Mouse (Mus musculus): ENCODE results near the gene Btbd19.

The Btbd19 gene

DNA sequence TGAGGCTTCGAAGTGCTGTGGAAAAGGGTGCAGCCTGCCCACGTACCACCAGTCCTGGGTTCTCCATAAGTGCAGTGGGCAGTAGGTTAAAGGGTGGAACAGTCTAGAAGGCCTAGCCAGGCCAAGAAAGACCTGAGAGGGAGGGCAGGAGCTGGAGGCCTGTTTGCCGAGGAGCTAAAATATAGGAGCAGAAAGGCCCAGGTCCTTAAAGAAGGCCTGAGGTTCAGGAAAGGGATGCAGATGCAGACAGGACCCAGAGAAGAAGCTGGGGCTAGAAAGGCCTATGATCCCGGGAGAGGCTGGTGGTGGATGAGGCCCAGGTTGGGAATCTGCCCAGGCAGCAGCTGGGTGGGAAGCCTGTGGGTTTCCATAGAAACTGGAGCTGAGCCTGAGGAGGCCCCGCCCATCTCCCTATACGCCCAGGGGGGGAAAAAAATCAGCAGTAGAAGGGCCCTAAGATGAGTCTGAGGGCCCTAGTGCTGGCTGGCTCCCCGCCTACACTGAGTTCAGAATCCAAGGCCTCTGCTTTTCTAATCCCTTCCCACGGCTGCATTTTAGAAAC is at the start of gene Btbd19:
Gene Btbd19, minus strand, starts transcription at position 378 of the 562 bp plus-strand sequence.
- DNase-seq (ENCODE audit: low spot score in 2 of 2): peak; percentile 87 to 88

DNA sequence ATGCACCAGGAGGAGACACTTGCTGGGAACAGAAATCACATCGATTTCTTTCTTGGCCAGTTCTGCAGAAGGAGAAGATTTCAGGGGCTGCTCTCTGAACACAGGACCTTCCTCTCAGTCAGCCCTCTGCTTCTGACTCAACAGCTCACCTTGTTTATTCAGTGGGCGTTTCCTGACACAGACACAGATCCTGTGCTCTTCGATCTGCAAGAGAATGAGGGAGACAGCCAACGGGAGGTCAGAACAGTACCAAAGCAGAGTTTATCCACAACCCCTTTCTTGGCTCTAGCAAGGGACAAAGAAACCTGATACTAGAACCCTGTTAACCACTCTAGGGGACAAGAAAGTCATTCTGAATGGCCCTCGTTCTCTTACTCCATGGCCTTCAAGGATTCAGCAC is 44.4 kb upstream of the Btbd19 start:
- no peak for DNase-seq (ENCODE audit: low spot score in 2 of 2)

DNA sequence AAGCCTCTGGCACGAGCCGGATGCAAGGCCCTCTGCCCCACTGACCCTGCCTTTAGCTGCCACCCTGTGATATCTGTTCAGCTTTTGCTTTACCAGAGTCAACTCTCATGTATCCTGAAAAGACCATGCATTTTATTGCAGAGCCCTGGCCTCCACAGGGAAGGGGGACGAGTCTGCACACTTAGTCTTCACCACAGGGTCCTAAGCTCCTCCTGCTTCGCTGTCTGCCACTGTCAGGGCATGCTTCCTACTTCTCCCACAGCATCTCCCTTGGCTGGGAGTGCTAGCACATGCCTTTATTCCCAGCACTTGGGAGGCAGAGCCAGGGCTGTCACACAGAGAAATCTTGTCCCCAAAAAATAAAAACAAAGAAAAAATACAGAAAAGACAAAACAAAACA is 35.7 kb upstream of the Btbd19 start:
- no peak for DNase-seq (ENCODE audit: low spot score in 2 of 2)

DNA sequence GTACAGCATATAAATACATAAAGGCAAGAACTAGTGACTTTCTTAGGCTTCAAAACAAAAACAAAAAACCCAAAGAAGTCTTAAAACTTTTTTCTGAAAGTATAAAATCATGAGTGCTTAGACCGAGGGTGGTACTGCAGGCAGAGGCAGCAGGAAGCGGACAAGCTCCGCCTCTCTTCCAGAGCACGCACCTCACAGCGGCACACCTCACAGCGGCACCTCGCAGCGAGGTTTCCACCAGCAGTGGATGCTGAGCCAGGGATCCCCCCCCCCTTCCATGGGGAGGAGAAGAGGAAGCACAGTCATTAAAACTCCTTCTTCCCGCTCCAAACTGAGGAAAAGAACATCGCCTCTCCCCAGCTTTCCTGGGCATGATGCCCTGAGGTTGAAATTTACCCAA is 34.1 kb upstream of the Btbd19 start:
- no peak for DNase-seq (ENCODE audit: low spot score in 2 of 2)

DNA sequence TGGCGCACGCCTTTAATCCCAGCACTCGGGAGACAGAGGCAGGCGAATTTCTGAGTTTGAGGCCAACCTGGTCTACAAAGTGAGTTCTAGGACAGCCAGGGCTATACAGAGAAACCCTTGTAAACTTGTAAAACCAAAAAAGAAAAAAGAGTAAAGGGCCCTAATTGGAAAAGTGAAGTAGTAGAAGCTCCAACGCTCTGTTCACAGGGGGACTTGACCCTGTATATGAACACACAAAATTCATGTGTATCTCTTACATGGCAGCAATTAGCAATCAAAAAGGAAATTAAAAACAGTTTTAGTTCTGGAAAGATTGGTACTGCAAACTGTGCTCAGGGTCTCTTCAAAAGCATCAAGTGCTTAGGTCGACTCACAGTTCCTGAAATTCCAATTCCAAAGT is 30.8 kb upstream of the Btbd19 start:
- DNase-seq (ENCODE audit: low spot score in 2 of 2): no peak

DNA sequence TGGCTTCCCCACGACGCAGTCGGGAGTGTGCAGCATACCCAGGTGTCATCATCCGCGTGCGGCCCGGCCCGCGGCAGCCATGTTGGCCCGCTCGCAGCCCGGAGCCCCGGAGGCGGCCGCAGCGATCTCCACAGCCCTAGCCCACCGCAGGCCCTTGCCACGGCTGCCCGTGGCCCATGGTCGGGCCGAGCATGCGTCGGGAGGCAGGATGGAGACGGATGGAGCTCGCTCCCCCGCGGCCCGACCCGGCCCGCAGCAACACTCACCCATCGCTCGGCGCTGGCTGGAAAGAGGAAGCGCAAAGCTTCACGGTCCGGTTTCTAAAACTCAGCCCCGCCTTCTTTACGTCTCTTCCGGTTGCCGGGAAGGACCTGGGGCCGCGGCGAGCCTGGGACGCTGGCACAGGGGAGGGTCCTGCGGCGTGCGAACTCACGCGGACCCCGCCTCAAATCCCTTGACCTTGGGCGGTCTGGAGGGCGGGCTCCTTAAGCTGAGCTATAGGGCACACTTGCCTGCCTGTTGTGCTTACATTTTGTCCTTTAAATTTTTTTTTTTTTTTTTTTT is 30.3 kb upstream of the Btbd19 start, which contains the start of gene Rps8:
Gene Rps8, minus strand, starts transcription at position 452 of the 564 bp plus-strand sequence.
- peak; percentile 89 to 92 for DNase-seq (ENCODE audit: low spot score in 2 of 2)

DNA sequence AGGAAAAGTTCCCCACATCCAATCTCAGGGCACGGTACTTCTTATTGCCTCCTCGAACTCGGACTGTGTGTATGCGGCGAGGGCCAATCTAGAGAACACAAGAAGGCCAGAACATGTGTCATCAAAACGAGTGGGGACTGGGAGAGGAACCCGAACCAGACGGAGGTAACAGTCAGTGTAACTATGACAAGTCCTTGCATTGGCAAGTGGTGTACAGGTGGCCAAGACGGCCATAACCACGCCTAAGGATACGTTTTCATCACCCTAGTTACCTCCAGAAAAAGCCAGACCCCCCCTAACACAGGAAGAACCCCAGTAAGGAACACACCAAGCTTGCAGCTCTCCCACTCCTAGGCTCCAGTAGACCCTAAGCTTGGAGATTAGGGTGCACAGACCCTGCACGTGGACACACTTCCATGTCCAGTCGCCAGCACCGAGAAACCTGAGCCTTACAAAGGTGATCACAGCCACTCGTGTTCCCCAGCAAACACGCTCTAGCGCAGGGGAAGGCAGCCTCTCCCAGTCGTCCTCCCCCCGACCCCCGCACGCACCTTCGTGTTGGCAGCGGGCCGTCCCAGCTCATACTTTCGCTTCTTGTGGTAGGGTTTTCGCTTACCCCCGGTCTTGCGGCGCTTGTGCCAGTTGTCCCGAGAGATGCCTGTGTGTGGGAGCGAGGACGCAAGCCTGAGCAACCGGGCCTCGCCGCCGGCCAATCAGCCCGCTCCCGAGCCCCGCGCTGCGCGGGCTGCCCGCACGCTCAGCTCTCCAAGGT is 29.7 kb upstream of the Btbd19 start:
- DNase-seq (ENCODE audit: low spot score in 2 of 2): no peak

DNA sequence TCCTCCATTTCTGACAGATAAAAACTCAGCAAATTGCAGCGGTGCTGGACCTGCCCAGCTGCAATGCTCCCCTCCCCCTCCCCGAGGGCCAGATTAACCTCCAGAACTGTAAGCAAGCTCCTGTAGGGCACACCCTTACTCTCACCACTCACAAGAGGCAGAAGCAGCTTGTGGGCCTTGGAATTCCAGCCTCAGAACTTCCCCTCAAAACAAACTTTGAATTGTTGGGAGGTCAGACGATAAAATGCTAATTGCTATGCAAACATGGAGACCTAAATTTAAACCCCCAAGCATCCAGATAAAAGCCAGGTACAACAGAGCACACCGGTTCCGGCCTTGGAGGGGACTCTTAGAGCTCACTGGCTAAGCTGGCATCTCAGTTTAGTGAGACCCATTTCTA is 27.2 kb upstream of the Btbd19 start:
- no peak for DNase-seq (ENCODE audit: low spot score in 2 of 2)

DNA sequence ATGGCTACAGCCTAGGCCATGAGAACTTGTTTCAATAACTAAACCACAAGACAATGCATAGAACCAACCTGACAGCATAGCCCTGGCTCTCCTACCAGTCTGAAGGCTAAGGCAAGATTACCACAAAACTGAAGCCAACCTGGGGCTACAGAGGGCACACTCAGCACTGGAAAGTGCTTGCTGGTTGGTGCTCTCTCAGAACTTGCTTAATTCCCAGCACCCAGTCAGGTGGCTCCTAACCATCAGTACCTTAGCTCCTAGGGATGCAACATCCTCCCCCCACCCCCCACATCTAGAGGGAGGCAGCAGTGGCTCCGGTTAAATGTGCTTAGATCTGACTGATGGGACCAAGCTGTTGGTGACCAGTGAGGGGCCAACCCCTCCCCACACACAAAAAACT is 25.9 kb upstream of the Btbd19 start:
- no peak for DNase-seq (ENCODE audit: low spot score in 2 of 2)

DNA sequence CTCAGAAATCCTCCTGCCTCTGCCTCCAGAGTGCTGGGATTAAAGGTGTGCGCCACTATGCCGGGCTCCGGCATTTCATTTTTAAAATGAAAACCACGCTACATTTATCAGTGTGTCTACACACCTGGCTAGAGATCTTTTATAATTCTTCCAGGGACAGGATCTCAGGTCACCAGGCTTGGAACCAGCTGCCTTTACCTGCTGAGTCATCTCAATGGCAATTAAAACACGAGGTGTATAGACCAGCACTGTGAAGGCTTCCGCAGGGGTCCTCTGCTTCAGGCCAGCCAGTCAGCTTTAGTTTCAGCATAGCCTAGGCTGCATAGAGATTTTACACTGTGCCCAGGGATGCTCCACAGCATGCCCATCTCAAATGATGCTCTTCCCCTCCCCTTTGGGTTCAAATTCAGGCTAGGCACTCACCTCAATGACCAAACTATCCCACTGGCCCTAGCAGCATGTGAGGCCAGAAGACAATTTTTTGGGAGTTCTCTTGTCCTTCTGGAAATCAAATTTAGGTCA is 24.7 kb upstream of the Btbd19 start:
- no peak for DNase-seq (ENCODE audit: low spot score in 2 of 2)

DNA sequence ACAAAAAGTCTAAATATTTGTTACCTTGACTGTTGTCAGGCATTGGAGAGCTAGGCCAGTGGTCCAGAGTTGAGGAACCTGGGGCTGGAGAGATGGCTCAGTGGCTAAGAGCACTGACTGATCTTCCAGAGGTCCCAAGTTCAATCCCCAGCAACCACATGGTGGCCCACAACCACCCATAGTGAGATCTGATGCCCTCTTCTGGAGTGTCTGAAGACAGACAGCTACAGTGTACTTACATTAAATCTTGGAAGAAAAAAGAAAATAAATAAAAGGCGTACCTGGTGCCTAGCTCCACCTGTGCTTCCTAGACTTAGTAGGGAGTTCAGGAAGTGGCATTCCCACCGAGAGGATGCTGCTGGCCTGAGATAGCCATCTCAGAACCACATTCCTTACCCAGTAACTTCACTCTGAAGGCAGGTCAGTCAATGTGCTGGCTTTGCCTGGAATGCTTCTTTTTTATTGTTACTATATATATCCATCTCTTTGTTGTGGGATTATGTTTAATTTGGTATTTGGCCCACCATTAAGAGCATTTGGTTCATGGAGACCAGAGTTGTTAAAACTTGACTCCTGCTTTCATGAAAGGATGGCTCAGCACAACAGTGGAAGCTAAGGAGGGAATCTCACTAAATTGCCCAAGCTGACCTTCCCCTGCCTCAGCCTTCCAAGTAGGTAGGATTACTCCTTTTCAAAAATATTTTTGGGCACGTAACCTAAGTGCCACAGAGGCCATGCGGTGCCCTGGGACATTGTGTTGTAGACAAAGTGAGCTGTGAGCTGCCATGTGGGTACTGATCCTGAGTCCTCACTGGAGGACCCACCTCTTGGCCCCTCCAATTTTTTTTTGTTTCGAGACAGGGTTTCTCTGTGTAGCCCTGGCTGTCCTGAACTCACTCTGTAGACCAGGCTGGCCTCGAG is 24.0 kb upstream of the Btbd19 start:
- no peak for DNase-seq (ENCODE audit: low spot score in 2 of 2)

DNA sequence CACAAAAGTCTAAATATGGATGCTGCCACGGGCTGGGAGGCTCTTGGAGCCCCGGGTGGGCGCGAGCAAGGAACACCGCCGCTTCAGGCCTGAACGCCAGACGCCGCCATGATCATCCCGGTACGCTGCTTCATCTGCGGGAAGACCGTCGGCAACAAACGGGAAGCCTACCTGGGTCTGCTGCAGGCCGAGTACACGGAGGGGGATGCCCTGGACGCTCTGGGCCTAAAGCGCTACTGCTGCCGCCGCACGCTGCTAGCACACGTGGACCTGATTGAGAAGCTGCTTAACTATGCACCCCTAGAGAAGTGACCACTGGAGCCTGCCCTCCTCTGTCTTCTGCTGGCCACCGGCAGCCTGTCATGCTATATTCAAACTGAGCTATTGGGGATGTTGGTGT is 23.3 kb upstream of the Btbd19 start:
- no peak for DNase-seq (ENCODE audit: low spot score in 2 of 2)

DNA sequence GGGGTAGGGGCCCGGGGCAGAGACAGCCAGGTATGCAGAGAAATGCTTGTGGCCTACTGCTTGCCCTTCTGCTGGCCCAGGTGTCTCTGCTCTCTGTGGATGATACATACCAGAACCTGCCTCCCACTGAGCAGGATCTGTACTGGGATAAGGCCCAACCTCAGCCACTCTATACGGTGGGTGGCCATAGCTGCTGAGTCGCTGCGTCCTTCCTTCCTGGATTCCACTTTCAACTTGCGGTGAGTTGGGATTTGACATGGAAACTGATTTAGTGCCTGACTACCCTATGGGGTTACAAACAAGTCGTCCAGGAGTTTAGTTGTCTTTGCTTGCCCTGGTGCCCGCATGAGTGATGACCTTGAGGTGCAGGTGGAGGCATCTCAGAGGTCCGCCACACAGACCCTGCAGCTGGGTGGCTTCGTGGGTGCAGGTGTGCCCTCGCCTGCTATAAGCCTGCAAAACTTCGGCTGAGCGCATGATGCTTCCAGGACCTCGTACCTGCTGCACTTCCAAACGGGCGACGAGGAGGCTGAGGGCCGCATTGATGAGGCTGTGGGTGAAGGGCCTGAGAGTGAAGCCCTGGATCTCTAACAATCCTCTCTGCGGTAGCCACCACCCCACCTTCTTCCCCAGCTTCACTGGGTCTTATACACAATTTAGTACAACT is 22.7 kb upstream of the Btbd19 start:
- no peak for DNase-seq (ENCODE audit: low spot score in 2 of 2)

DNA sequence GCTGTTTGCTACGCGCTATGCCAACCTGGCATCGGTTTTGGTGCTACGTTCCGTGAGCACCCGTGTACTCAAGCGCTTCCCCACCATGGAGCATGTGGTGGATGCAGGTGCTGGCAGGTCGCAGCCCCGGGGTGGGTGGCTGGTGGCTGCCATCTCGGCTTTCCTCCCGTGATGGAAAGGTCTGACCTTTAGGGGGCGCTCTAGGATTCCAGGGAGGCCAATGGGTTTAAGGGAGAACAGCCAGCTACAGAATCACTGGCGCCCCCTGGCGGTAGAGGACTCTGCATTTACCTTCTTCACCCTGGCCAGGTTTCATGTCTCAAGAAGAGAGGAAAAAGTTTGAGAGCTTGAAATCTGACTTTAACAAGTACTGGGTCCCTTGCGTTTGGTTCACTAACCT is 20.7 kb upstream of the Btbd19 start:
- DNase-seq (ENCODE audit: low spot score in 2 of 2): peak; percentile 64 to 67

DNA sequence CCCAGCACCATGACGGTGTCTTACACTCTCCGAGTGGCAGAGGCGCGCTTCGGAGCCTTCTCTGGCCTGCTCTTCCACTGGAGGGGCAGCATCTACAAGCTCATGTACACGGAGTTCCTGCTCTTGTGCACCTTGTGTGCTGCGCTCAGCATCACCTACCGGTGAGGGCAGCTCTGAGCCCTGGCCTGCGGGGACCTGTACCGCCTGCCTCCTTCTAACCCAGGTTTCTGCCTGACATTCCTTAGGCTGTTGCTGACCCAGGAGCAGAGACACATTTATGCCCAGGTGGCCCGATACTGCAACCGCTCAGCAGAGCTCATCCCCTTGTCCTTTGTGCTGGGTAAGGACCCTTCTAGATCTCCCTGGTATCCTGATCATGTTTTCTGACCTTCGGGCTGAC is 19.7 kb upstream of the Btbd19 start:
- no peak for DNase-seq (ENCODE audit: low spot score in 2 of 2)

DNA sequence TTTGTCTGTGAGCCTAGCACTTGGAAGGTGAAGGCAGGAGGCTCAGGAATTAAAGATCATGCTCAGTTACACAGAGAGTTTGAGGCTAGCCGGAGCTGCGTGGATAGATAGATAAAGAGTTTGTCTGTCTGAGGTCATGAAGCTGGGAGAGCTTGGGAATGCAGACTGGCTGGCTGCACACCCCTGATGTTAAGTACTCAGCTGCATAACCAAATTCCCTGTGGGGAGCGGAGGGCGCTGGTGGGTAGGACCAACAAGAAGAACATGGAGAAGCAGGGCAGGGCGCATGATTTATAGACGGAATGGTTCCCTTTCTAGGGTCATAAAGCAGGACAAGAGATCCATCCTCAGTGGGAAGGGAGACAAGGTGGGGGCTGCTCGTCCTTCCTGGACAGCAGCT is 17.5 kb upstream of the Btbd19 start:
- no peak for DNase-seq (ENCODE audit: low spot score in 2 of 2)

DNA sequence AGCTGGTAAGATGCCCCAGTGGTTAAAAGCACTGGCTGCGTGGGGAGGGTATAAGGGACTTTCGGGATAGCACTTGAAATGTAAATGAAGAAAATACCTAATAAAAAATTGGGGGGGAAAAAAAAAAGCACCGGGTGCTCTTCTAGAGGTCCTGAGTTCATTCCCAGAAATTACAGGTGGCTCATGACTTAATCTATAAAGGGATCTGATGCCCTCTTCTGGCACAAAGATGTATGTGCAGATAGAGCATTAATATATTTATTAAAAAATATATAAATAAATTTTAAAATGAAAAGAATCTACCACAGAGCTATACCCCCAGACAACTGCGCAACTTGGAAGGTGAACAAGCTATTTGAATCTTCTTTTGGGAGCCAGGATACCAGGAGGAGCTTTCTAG is 15.1 kb upstream of the Btbd19 start:
- no peak for DNase-seq (ENCODE audit: low spot score in 2 of 2)

DNA sequence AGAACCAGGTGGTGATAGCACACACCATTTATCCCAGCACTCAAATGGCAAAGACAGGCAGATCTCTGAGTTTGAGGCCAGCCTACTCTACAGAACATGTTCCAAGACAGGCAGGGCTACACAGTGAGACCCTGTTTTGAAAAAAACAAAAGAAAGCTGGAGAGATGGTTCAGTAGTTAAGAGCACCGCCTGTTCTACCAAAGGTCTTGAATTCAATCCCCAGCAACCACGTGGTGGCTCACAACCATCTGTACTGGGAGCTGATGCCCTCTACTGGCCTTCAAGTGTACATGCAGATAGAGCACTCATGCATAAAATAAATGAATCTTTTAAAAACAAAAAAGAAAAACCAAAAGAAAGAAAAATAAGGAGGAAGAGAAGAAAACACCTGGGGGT is 13.7 kb upstream of the Btbd19 start:
- DNase-seq (ENCODE audit: low spot score in 2 of 2): no peak

DNA sequence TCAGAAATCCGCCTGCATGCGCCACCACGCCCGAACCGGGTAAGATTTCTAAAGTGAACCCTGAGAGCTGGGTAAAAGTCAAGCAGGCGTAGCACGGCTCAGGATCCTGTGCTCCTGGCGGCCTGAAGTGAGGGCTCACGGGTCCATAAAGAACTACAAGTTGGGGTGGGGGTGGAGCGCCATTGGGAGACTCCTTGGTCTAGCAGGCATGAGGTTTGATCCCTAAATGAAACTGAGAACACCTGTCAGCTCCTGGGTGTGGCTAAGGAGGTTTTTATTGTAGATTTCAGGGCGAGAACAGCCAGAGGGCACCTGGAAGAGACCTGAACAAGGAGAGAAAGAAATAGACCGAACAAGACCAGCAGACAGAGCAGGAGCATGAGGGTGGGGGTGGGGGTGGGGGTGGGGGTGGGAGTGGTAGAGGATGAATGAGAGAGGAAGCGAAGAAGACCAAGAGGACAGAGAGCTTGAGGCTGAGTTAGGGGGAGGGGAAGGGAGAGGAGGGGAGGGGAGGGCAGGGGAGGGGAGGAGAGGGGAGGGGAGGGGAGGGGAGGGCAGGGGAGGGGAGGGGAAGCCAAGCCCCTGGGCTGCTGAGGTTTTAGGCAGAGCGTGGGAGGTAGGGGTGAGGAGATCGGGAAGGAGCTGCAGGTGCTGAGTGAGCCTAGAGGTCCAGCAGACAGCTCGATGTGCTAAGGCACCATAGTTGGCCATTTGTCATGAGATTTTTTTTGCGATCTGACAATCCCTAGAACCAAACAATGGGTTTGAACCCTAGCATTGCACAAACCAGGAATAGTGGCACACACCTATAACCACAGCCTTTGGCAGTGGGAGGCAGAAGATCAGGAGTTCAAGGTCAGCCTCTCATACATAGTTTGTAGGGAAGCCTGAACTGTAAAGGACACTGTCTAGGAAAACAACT is 13.0 kb upstream of the Btbd19 start:
- DNase-seq (ENCODE audit: low spot score in 2 of 2): no peak

DNA sequence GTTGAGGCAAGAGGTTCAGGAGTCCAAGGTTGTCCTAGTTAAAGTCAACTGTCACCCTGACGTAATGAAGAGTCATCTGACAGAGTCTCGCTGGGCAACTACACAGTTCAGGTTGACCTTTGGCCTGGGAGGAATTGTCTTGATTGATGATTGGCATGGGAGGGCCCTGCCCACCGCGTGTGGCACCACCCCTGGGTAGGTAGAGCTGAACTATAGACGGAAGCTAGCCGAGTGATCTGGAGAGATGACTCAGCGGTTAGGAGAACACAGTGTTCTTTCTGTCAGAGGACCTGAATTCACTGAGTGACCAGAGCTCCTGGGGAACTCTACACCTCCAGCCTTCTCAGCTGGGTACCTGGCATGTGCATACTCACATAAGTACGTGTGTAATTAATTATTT is 10.5 kb upstream of the Btbd19 start:
- no peak for DNase-seq (ENCODE audit: low spot score in 2 of 2)
